Mouse (Mus musculus): Measurements from ENCODE around the gene Ank2.

DNA sequence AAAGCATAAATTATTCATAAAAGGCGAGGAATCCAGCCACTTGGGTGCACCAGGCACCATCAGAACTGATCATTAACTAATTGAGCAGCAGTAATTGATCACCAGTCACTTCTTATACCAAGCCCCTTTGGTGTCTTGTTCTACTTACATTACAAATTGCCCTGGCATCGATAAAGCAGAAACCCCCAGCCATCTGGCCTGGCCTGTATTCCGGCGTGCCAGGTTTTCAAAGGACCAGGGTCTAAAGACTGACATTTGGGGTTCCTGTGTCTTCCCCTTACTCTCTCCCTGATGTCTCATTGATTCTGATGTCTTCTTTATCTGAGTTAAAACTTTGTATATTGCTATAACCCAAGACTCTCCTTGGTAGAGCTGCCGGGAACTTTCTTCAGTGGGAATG, 98.2 kb downstream of the Ank2 start:
- no peak for TF ChIP-seq POLR2A (IDR thresholded peaks at IDR 0.05; ENCODE audit: control insufficient read depth, extremely low read depth, insufficient read depth, low read length, poor library complexity)
- TF ChIP-seq CTCF (IDR thresholded peaks at IDR 0.05; ENCODE audit: borderline replicate concordance, control insufficient read depth, extremely low read depth, insufficient read depth, low read length, poor library complexity): no peak

Measured in thymus, adult 2 months (tissue).